Mouse (Mus musculus): ENCODE measurements around the gene Spry1. TPM values are rescaled to one million over a fixed set of nuclear protein-coding genes. Genes with fewer than 3 reads are reported as not detected.

Spry1 gene
- polyA plus RNA-seq, 1 experiment from 2014 or later = 6.4 TPM

DNA sequence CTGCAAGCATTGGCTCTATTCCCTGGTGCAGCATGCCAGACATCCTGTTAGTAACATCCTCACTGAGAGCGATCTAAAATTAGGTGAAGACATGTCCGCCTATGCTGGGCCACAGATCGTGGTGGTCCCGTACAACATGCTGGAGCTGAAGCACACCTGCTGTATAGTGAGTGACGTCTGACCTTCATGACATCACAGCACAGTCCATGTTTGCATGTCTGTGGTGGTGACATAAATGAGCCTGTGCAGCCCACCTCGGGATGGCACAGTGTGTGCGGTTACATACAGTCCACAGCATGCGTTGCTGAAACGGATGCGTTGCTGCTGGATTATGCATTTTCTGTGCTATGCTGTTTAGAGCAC, 33.9 kb upstream of the Spry1 start:
- no peak overlapping the region for H3K4me2 ChIP-seq (ENCODE audit: low read length)
- H3K36me3 ChIP-seq (ENCODE audit: control insufficient read depth, insufficient read depth, low read length) = no peaks in the 10 kb centered on the region
- H3K27ac ChIP-seq (ENCODE audit: low read depth, low read length) = no peak overlapping the region
- H3K9ac ChIP-seq (ENCODE audit: low read depth, low read length) = no peak overlapping the region
- H3K4me1 ChIP-seq (ENCODE audit: control insufficient read depth, insufficient read depth, low read depth, low read length) = peaks cover 5% of the 10 kb centered on the region
- H3K9me3 ChIP-seq (ENCODE audit: control insufficient read depth, low read length) = no peaks in the 10 kb centered on the region
- ATAC-seq = no peak; the same call in none of the 2 replicates
- no peak overlapping the region for H3K4me3 ChIP-seq (ENCODE audit: low read length)
- no peaks in the 10 kb centered on the region for H3K27me3 ChIP-seq (replicated peaks; ENCODE audit: control insufficient read depth, insufficient read depth, low read length)
- 78% methylated on average over 10 of the region's 10 CpGs for WGBS

- ATAC-seq = no peak
- 88% methylated on average over 4 of the region's 4 CpGs for WGBS
- Histone ChIP-seq H3K27me3 (replicated peaks; ENCODE audit: control insufficient read depth, insufficient read depth, low read length) (no peaks in the 10 kb centered on the region), H3K4me3 (ENCODE audit: low read length) (no peak overlapping the region), H3K9me3 (ENCODE audit: control insufficient read depth, low read length) (no peaks in the 10 kb centered on the region), H3K27ac (ENCODE audit: low read depth, low read length) (no peak overlapping the region), H3K4me1 (ENCODE audit: control insufficient read depth, insufficient read depth, low read depth, low read length) (peaks cover 5% of the 10 kb centered on the region), H3K36me3 (ENCODE audit: control insufficient read depth, insufficient read depth, low read length) (no peaks in the 10 kb centered on the region), H3K4me2 (ENCODE audit: low read length) (no peak overlapping the region), H3K9ac (ENCODE audit: low read depth, low read length) (no peak overlapping the region)
Measured at GRCm38 (mm10) chr3:37608926-37609325, 30.8 kb upstream of the Spry1 start.

- H3K36me3 ChIP-seq (ENCODE audit: control insufficient read depth, insufficient read depth, low read length) = no peaks in the 10 kb centered on the region
- WGBS = 96% methylated on average over 2 of the region's 2 CpGs
- H3K9ac ChIP-seq (ENCODE audit: low read depth, low read length) = no peak overlapping the region
- H3K27me3 ChIP-seq (replicated peaks; ENCODE audit: control insufficient read depth, insufficient read depth, low read length) = no peaks in the 10 kb centered on the region
- no peaks in the 10 kb centered on the region for H3K4me1 ChIP-seq (ENCODE audit: control insufficient read depth, insufficient read depth, low read depth, low read length)
- no peak overlapping the region for H3K4me3 ChIP-seq (ENCODE audit: low read length)
- ATAC-seq = no peak
- no peaks in the 10 kb centered on the region for H3K9me3 ChIP-seq (ENCODE audit: control insufficient read depth, low read length)
- H3K4me2 ChIP-seq (ENCODE audit: low read length) = no peak overlapping the region
- no peak overlapping the region for H3K27ac ChIP-seq (ENCODE audit: low read depth, low read length)
Measured at GRCm38 (mm10) chr3:37610670-37611069, 29.1 kb upstream of the Spry1 start.

GRCm38 (mm10) chr3:37613722-37614121, 26.0 kb upstream of the Spry1 start:
- Histone ChIP-seq H3K4me3 (ENCODE audit: low read length) (no peak overlapping the region), H3K36me3 (ENCODE audit: control insufficient read depth, insufficient read depth, low read length) (no peaks in the 10 kb centered on the region), H3K4me1 (ENCODE audit: control insufficient read depth, insufficient read depth, low read depth, low read length) (no peaks in the 10 kb centered on the region), H3K4me2 (ENCODE audit: low read length) (no peak overlapping the region), H3K27me3 (replicated peaks; ENCODE audit: control insufficient read depth, insufficient read depth, low read length) (no peaks in the 10 kb centered on the region), H3K27ac (ENCODE audit: low read depth, low read length) (no peak overlapping the region), H3K9me3 (ENCODE audit: control insufficient read depth, low read length) (no peaks in the 10 kb centered on the region), H3K9ac (ENCODE audit: low read depth, low read length) (no peak overlapping the region)
- ATAC-seq = no peak
- 49% methylated on average over 10 of the region's 10 CpGs for WGBS

DNA sequence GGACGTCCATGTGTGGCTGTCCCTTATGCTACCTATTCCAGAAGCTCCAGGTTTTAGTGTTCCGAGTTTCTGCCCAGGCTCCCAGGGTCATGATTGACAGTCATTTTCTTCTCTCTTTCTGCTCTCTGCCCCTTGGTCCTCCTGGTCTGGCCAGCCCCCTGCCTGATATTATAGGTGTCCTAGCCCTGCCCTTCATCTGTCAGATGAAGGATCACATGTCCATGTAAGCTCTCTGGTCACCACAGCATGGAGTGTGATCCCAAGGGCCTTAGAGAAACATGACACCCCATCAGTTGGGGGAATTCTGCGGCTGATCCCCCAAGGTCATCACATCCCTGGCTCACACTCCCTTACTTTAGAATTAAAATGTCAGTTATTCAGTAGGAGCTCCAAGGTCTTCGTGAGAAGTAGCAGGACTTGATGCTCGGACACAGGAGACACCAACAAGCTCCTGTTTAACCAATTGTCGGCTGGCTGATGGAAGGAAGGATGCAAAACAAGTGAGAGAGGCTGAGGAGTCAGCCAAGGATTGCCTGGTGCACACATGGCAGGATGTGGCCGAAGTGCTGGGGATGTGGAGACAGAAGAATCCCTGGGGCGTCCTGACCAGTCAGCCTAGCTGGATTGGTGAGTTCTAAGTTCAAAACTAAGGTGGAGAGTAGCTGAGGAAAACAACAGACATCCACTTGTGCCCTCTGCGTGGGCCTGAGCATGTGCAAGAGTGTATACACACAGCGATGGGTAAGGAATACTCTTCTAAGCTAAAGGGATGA, 24.7 kb upstream of the Spry1 start:
- no peak overlapping the region for H3K4me2 ChIP-seq (ENCODE audit: low read length)
- H3K9ac ChIP-seq (ENCODE audit: low read depth, low read length) = no peak overlapping the region
- no peaks in the 10 kb centered on the region for H3K27me3 ChIP-seq (replicated peaks; ENCODE audit: control insufficient read depth, insufficient read depth, low read length)
- no peaks in the 10 kb centered on the region for H3K9me3 ChIP-seq (ENCODE audit: control insufficient read depth, low read length)
- 88% methylated on average over 10 of the region's 10 CpGs for WGBS
- no peak overlapping the region for H3K4me3 ChIP-seq (ENCODE audit: low read length)
- H3K36me3 ChIP-seq (ENCODE audit: control insufficient read depth, insufficient read depth, low read length) = no peaks in the 10 kb centered on the region
- H3K27ac ChIP-seq (ENCODE audit: low read depth, low read length) = no peak overlapping the region
- no peaks in the 10 kb centered on the region for H3K4me1 ChIP-seq (ENCODE audit: control insufficient read depth, insufficient read depth, low read depth, low read length)
- no peak for ATAC-seq

GRCm38 (mm10) chr3:37616586-37617547, 22.9 kb upstream of the Spry1 start:
- Histone ChIP-seq H3K4me2 (ENCODE audit: low read length) (no peak overlapping the region), H3K4me1 (ENCODE audit: control insufficient read depth, insufficient read depth, low read depth, low read length) (no peaks in the 10 kb centered on the region), H3K27me3 (replicated peaks; ENCODE audit: control insufficient read depth, insufficient read depth, low read length) (no peaks in the 10 kb centered on the region), H3K36me3 (ENCODE audit: control insufficient read depth, insufficient read depth, low read length) (no peaks in the 10 kb centered on the region), H3K4me3 (ENCODE audit: low read length) (no peak overlapping the region), H3K9me3 (ENCODE audit: control insufficient read depth, low read length) (no peaks in the 10 kb centered on the region), H3K27ac (ENCODE audit: low read depth, low read length) (no peak overlapping the region), H3K9ac (ENCODE audit: low read depth, low read length) (no peak overlapping the region)
- WGBS = 63% methylated on average over 21 of the region's 21 CpGs
- ATAC-seq = no peak

DNA sequence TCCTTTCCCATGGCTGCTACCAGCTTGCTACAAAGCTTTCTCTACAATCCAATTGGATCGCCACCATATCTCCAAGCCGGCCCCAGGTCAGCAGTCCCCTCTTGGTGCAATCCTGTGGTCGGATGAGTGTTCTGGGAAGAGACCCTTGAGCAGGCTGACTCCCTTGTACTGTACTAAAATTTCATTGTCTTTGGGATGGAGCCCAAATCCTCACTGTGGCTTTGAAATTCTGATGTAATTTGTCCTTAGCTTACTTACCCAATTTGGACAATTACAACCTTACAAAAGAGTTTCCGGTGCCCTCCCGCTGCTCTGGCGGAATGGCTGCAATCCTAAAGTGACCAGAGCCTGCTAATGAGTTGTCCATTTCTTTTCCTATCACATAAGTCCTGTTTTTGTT, 7.5 kb upstream of the Spry1 start:
- no peak for ATAC-seq

GRCm38 (mm10) chr3:37632751-37633150, 7.0 kb upstream of the Spry1 start:
- Histone ChIP-seq H3K9me3 (ENCODE audit: control insufficient read depth, low read length) (no peaks in the 10 kb centered on the region), H3K9ac (ENCODE audit: low read depth, low read length) (no peak overlapping the region), H3K27ac (ENCODE audit: low read depth, low read length) (no peak overlapping the region), H3K27me3 (replicated peaks; ENCODE audit: control insufficient read depth, insufficient read depth, low read length) (no peaks in the 10 kb centered on the region), H3K36me3 (ENCODE audit: control insufficient read depth, insufficient read depth, low read length) (no peaks in the 10 kb centered on the region), H3K4me1 (ENCODE audit: control insufficient read depth, insufficient read depth, low read depth, low read length) (no peaks in the 10 kb centered on the region), H3K4me3 (ENCODE audit: low read length) (no peak overlapping the region), H3K4me2 (ENCODE audit: low read length) (no peak overlapping the region)
- no peak for ATAC-seq
- 89% methylated on average over 3 of the region's 3 CpGs for WGBS

More for the DNA sequence above, 7.5 kb upstream of the Spry1 start:
- Histone ChIP-seq H3K27ac (ENCODE audit: low read depth, low read length) (no peak overlapping the region), H3K4me3 (ENCODE audit: low read length) (no peak overlapping the region), H3K36me3 (ENCODE audit: control insufficient read depth, insufficient read depth, low read length) (no peaks in the 10 kb centered on the region), H3K9me3 (ENCODE audit: control insufficient read depth, low read length) (no peaks in the 10 kb centered on the region), H3K9ac (ENCODE audit: low read depth, low read length) (no peak overlapping the region), H3K27me3 (replicated peaks; ENCODE audit: control insufficient read depth, insufficient read depth, low read length) (no peaks in the 10 kb centered on the region), H3K4me2 (ENCODE audit: low read length) (no peak overlapping the region), H3K4me1 (ENCODE audit: control insufficient read depth, insufficient read depth, low read depth, low read length) (no peaks in the 10 kb centered on the region)
- 92% methylated on average over 6 of the region's 6 CpGs for WGBS

- Histone ChIP-seq H3K4me3 (ENCODE audit: low read length) (no peak overlapping the region), H3K27me3 (replicated peaks; ENCODE audit: control insufficient read depth, insufficient read depth, low read length) (no peaks in the 10 kb centered on the region), H3K4me2 (ENCODE audit: low read length) (no peak overlapping the region), H3K27ac (ENCODE audit: low read depth, low read length) (no peak overlapping the region), H3K36me3 (ENCODE audit: control insufficient read depth, insufficient read depth, low read length) (no peaks in the 10 kb centered on the region), H3K9me3 (ENCODE audit: control insufficient read depth, low read length) (no peaks in the 10 kb centered on the region), H3K9ac (ENCODE audit: low read depth, low read length) (no peak overlapping the region), H3K4me1 (ENCODE audit: control insufficient read depth, insufficient read depth, low read depth, low read length) (peaks cover 3% of the 10 kb centered on the region; the same call in 1 of the 2 replicates)
- 35% methylated on average over 4 of the region's 4 CpGs for WGBS
- ATAC-seq = no peak
Measured at GRCm38 (mm10) chr3:37634648-37635047, 5.1 kb upstream of the Spry1 start.
